Comparison of ENCODE assay signal across 10 mouse cellular contexts in genomic region chr6:124967766-124968165, GRCm38 (mm10). TPM values are rescaled to one million over a fixed set of nuclear protein-coding genes. Genes with fewer than 3 reads are reported as not detected.
A peak's percentile ranks its signal among the peaks of the same experiment; 100 is the strongest.
DNase-seq lines count a peak whose midpoint lies in the region; ATAC-seq lines count a peak whose summit lies in the region.
"Had no signal": no experiment of that assay in that cellular context is flagged by ENCODE, and none has a peak within 500 bp of the region (broad histone marks: within the 10 kb centered on the region; RNA-seq: fewer than 3 reads in every experiment).

No protein-coding gene starts in this region.

- DNase-seq in forebrain, embryonic 14.5 days (ENCODE audit: low spot score): peak; percentile 50
- peak; percentile 53 for DNase-seq in neural tube, embryonic 10.5 days (ENCODE audit: extremely low spot score, low spot score)
- peak; percentile 36 for DNase-seq in cerebellum, adult 11-12 months
- peak; percentile 68 for DNase-seq in heart, postnatal 4 days
- DNase-seq in thymus, postnatal 36 days: peak; percentile 49 to 50

- ATAC-seq in forebrain, embryonic 14.5 days: no peak
- ATAC-seq in forebrain, embryonic 15.5 days (replicated peaks): no peak
- no peak for ATAC-seq in neural tube, embryonic 15.5 days (ENCODE audit: low FRiP score)
- ATAC-seq in megakaryocyte progenitor cell, adult 5-6 weeks (replicated peaks; ENCODE audit: poor library complexity): peak; percentile 40

- no peak overlapping the region for H3K4me3 ChIP-seq in forebrain, embryonic 14.5 days (ENCODE audit: low read depth, low read length)
- no peak overlapping the region for H3K4me3 ChIP-seq in forebrain, embryonic 15.5 days
- no peak overlapping the region for H3K4me3 ChIP-seq in neural tube, embryonic 15.5 days (replicated peaks)
- H3K4me3 ChIP-seq: neural tube, embryonic 12.5 days had no signal

- H3K27me3 ChIP-seq in forebrain, embryonic 14.5 days (replicated peaks; ENCODE audit: control insufficient read depth, insufficient read depth, low read length): no peaks in the 10 kb centered on the region
- no peaks in the 10 kb centered on the region for H3K27me3 ChIP-seq in forebrain, embryonic 15.5 days
- H3K27me3 ChIP-seq in neural tube, embryonic 15.5 days (replicated peaks): no peaks in the 10 kb centered on the region

- no peaks in the 10 kb centered on the region for H3K36me3 ChIP-seq in forebrain, embryonic 14.5 days (ENCODE audit: control insufficient read depth, insufficient read depth, low read length)
- no peaks in the 10 kb centered on the region for H3K36me3 ChIP-seq in forebrain, embryonic 15.5 days
- no peaks in the 10 kb centered on the region for H3K36me3 ChIP-seq in neural tube, embryonic 15.5 days

- no peaks in the 10 kb centered on the region for H3K9me3 ChIP-seq in forebrain, embryonic 14.5 days (replicated peaks; ENCODE audit: control insufficient read depth, low read length)
- no peaks in the 10 kb centered on the region; the same call in 1 of the 2 replicates for H3K9me3 ChIP-seq in forebrain, embryonic 15.5 days
- H3K9me3 ChIP-seq in neural tube, embryonic 15.5 days (replicated peaks): no peaks in the 10 kb centered on the region
- H3K9me3 ChIP-seq: neural tube, embryonic 12.5 days had no signal

- 81% methylated on average over 4 of the region's 4 CpGs for WGBS in forebrain, embryonic 14.5 days
- 66% methylated on average over 4 of the region's 4 CpGs for WGBS in forebrain, embryonic 15.5 days
- WGBS in neural tube, embryonic 15.5 days: 74% methylated on average over 4 of the region's 4 CpGs

- H3K4me2 ChIP-seq in forebrain, embryonic 14.5 days (ENCODE audit: low read length): no peak overlapping the region
- H3K4me2 ChIP-seq in forebrain, embryonic 15.5 days (replicated peaks): no peak overlapping the region
- H3K4me2 ChIP-seq in neural tube, embryonic 15.5 days: no peak overlapping the region
- H3K4me2 ChIP-seq: neural tube, embryonic 12.5 days had no signal

- peaks cover 10% of the 10 kb centered on the region for H3K4me1 ChIP-seq in forebrain, embryonic 14.5 days (ENCODE audit: control insufficient read depth, insufficient read depth, low read length)
- H3K4me1 ChIP-seq in forebrain, embryonic 15.5 days: peaks cover 16% of the 10 kb centered on the region
- peaks cover 22% of the 10 kb centered on the region for H3K4me1 ChIP-seq in neural tube, embryonic 15.5 days

- H3K27ac ChIP-seq in forebrain, embryonic 14.5 days (ENCODE audit: low read depth, low read length): no peak overlapping the region
- H3K27ac ChIP-seq in forebrain, embryonic 15.5 days (replicated peaks): no peak overlapping the region
- H3K27ac ChIP-seq in neural tube, embryonic 15.5 days (replicated peaks): no peak overlapping the region
- H3K27ac ChIP-seq: neural tube, embryonic 12.5 days had no signal

- H3K9ac ChIP-seq in forebrain, embryonic 14.5 days (ENCODE audit: low read length): no peak overlapping the region
- H3K9ac ChIP-seq in forebrain, embryonic 15.5 days (replicated peaks): no peak overlapping the region
- H3K9ac ChIP-seq in neural tube, embryonic 15.5 days (replicated peaks): no peak overlapping the region
- H3K9ac ChIP-seq: neural tube, embryonic 12.5 days had no signal

RNA-seq across cellular contexts. Expression of gene Cops7a, which starts 2.4 kb away (rescaled TPM):
- 96.5 and 105 TPM in 2 replicates for polyA plus RNA-seq in forebrain, embryonic 14.5 days (2014; fragmentation: Nextera tagmentation; extraction: Ambion mirVana)
- 90.2 and 93.6 TPM in 2 replicates for polyA plus RNA-seq in forebrain, embryonic 15.5 days (2015; fragmentation: Nextera tagmentation; extraction: Ambion mirVana)
- polyA plus RNA-seq in neural tube, embryonic 15.5 days (2015; fragmentation: Nextera tagmentation; extraction: Ambion mirVana): 95.4 and 112 TPM in 2 replicates
- total RNA-seq in heart, postnatal 4 days (2021): 100 to 1,000 TPM; 107 to 110 TPM
- total RNA-seq in megakaryocyte progenitor cell, adult 5-6 weeks (2015): 86.3 and 90.2 TPM in 2 replicates
- 56.1 and 61.8 TPM in 2 replicates for total RNA-seq in megakaryocyte progenitor cell, adult 5-6 weeks (2017)

RNA-seq across cellular contexts. Expression of gene Pianp, which starts 28.7 kb away (rescaled TPM):
- 22.6 and 28.0 TPM in 2 replicates for polyA plus RNA-seq in forebrain, embryonic 14.5 days (2014; fragmentation: Nextera tagmentation; extraction: Ambion mirVana)
- polyA plus RNA-seq in forebrain, embryonic 15.5 days (2015; fragmentation: Nextera tagmentation; extraction: Ambion mirVana): 29.9 and 30.4 TPM in 2 replicates
- 59.4 and 72.4 TPM in 2 replicates for polyA plus RNA-seq in neural tube, embryonic 15.5 days (2015; fragmentation: Nextera tagmentation; extraction: Ambion mirVana)
- 1 to 10 TPM in 1 of 2 experiments, under 1 TPM in 1; 0.69 to 1.5 TPM for total RNA-seq in heart, postnatal 4 days (2021)
- 0.15 TPM in 1 of 2 replicates, not detected in the other for total RNA-seq in megakaryocyte progenitor cell, adult 5-6 weeks (2015)
- total RNA-seq in megakaryocyte progenitor cell, adult 5-6 weeks (2017): not detected in 2 replicates
- total RNA-seq: hematopoietic stem cell, adult 5-6 weeks had no signal

RNA-seq across cellular contexts. Expression of gene Mlf2, which starts 36.6 kb away (rescaled TPM):
- polyA plus RNA-seq in forebrain, embryonic 14.5 days (2014; fragmentation: Nextera tagmentation; extraction: Ambion mirVana): 470 and 520 TPM in 2 replicates
- 507 and 513 TPM in 2 replicates for polyA plus RNA-seq in forebrain, embryonic 15.5 days (2015; fragmentation: Nextera tagmentation; extraction: Ambion mirVana)
- polyA plus RNA-seq in neural tube, embryonic 15.5 days (2015; fragmentation: Nextera tagmentation; extraction: Ambion mirVana): 543 and 603 TPM in 2 replicates
- total RNA-seq in heart, postnatal 4 days (2021): 100 to 1,000 TPM; 237 to 239 TPM
- 71.3 and 82.7 TPM in 2 replicates for total RNA-seq in megakaryocyte progenitor cell, adult 5-6 weeks (2015)
- 57.0 and 58.8 TPM in 2 replicates for total RNA-seq in megakaryocyte progenitor cell, adult 5-6 weeks (2017)

RNA-seq across cellular contexts. Expression of gene Zfp384, which starts 41.2 kb away (rescaled TPM):
- 8.4 and 9.8 TPM in 2 replicates for polyA plus RNA-seq in forebrain, embryonic 14.5 days (2014; fragmentation: Nextera tagmentation; extraction: Ambion mirVana)
- polyA plus RNA-seq in forebrain, embryonic 15.5 days (2015; fragmentation: Nextera tagmentation; extraction: Ambion mirVana): 16.7 and 21.7 TPM in 2 replicates
- 18.5 and 19.5 TPM in 2 replicates for polyA plus RNA-seq in neural tube, embryonic 15.5 days (2015; fragmentation: Nextera tagmentation; extraction: Ambion mirVana)
- total RNA-seq in heart, postnatal 4 days (2021): 10 to 100 TPM; 28.5 to 30.7 TPM
- total RNA-seq in megakaryocyte progenitor cell, adult 5-6 weeks (2015): 67.9 and 69.9 TPM in 2 replicates
- 26.2 and 29.3 TPM in 2 replicates for total RNA-seq in megakaryocyte progenitor cell, adult 5-6 weeks (2017)

RNA-seq across cellular contexts. Expression of gene Ptms, which starts 47.9 kb away (rescaled TPM):
- polyA plus RNA-seq in forebrain, embryonic 14.5 days (2014; fragmentation: Nextera tagmentation; extraction: Ambion mirVana): 479 and 481 TPM in 2 replicates
- 772 and 823 TPM in 2 replicates for polyA plus RNA-seq in forebrain, embryonic 15.5 days (2015; fragmentation: Nextera tagmentation; extraction: Ambion mirVana)
- polyA plus RNA-seq in neural tube, embryonic 15.5 days (2015; fragmentation: Nextera tagmentation; extraction: Ambion mirVana): 637 and 745 TPM in 2 replicates
- 100 to 1,000 TPM; 549 to 587 TPM for total RNA-seq in heart, postnatal 4 days (2021)
- 15.9 and 18.8 TPM in 2 replicates for total RNA-seq in megakaryocyte progenitor cell, adult 5-6 weeks (2015)
- total RNA-seq in megakaryocyte progenitor cell, adult 5-6 weeks (2017): 14.0 and 26.1 TPM in 2 replicates
